ENCODE assay signal across 14 mouse cellular contexts in genomic region chr12:26877691-26878121, GRCm38 (mm10).
A peak's percentile ranks its signal among the peaks of the same experiment; 100 is the strongest.
DNase-seq lines count a peak whose midpoint lies in the region; ATAC-seq lines count a peak whose summit lies in the region.
"Had no signal": no experiment of that assay in that cellular context is flagged by ENCODE, and none has a peak within 500 bp of the region (broad histone marks: within the 10 kb centered on the region; RNA-seq: fewer than 3 reads in every experiment).

No protein-coding gene starts in this region.

- H3K4me1 ChIP-seq in embryonic facial prominence, embryonic 11.5 days (ENCODE audit: control insufficient read depth, insufficient read depth, low read length) = no peaks in the 10 kb centered on the region
- H3K4me1 ChIP-seq in embryonic facial prominence, embryonic 10.5 days = peaks cover 16% of the 10 kb centered on the region
- peaks cover 19% of the 10 kb centered on the region for H3K4me1 ChIP-seq in midbrain, embryonic 12.5 days
- H3K4me1 ChIP-seq in liver, embryonic 12.5 days = no peaks in the 10 kb centered on the region
- H3K4me1 ChIP-seq: heart, embryonic 10.5 days had no signal

- H3K27ac ChIP-seq in embryonic facial prominence, embryonic 11.5 days (replicated peaks; ENCODE audit: low read depth, low read length) = no peak overlapping the region
- no peak overlapping the region; the same call in 1 of the 2 replicates for H3K27ac ChIP-seq in embryonic facial prominence, embryonic 10.5 days (replicated peaks)
- peak overlapping the region; percentile 72 for H3K27ac ChIP-seq in midbrain, embryonic 12.5 days (replicated peaks)
- no peak overlapping the region for H3K27ac ChIP-seq in liver, embryonic 12.5 days
- H3K27ac ChIP-seq: heart, embryonic 10.5 days had no signal

- no peak overlapping the region for H3K4me2 ChIP-seq in embryonic facial prominence, embryonic 11.5 days (ENCODE audit: low read depth, low read length)
- no peak overlapping the region for H3K4me2 ChIP-seq in midbrain, embryonic 12.5 days (replicated peaks)
- H3K4me2 ChIP-seq in liver, embryonic 12.5 days = no peak overlapping the region

- no peak overlapping the region for H3K4me3 ChIP-seq in embryonic facial prominence, embryonic 11.5 days (ENCODE audit: low read depth, low read length)
- H3K4me3 ChIP-seq in embryonic facial prominence, embryonic 10.5 days = no peak overlapping the region
- H3K4me3 ChIP-seq in midbrain, embryonic 12.5 days = no peak overlapping the region
- H3K4me3 ChIP-seq in liver, embryonic 12.5 days = no peak overlapping the region
- H3K4me3 ChIP-seq: heart, embryonic 10.5 days had no signal

- H3K9ac ChIP-seq in embryonic facial prominence, embryonic 11.5 days (replicated peaks; ENCODE audit: low read length) = 0 out of 2 replicates have a peak overlapping the region, but pooled peaks have one; percentile 9
- no peak overlapping the region for H3K9ac ChIP-seq in midbrain, embryonic 12.5 days (replicated peaks)
- no peak overlapping the region for H3K9ac ChIP-seq in liver, embryonic 12.5 days

- no peaks in the 10 kb centered on the region for H3K27me3 ChIP-seq in embryonic facial prominence, embryonic 11.5 days (ENCODE audit: control insufficient read depth, insufficient read depth, low read length)
- no peaks in the 10 kb centered on the region for H3K27me3 ChIP-seq in embryonic facial prominence, embryonic 10.5 days (replicated peaks; ENCODE audit: low read depth, poor library complexity, severe bottlenecking)
- no peaks in the 10 kb centered on the region for H3K27me3 ChIP-seq in midbrain, embryonic 12.5 days
- H3K27me3 ChIP-seq in liver, embryonic 12.5 days (replicated peaks) = no peaks in the 10 kb centered on the region

- no peak for ATAC-seq in embryonic facial prominence, embryonic 11.5 days (replicated peaks; ENCODE audit: insufficient number of reproducible peaks, low FRiP score, low TSS enrichment, low read depth)
- peak; percentile 71 for ATAC-seq in midbrain, embryonic 12.5 days (ENCODE audit: low FRiP score, low read depth)
- no peak for ATAC-seq in erythroblast, adult 5-6 weeks (replicated peaks; ENCODE audit: low FRiP score, poor library complexity, severe bottlenecking)
- ATAC-seq in liver, embryonic 12.5 days = no peak
- ATAC-seq: inflammation-experienced regulatory T-cells, adult 6 months had no signal

- H3K36me3 ChIP-seq in embryonic facial prominence, embryonic 11.5 days (replicated peaks; ENCODE audit: control insufficient read depth, insufficient read depth, low read depth, low read length) = no peaks in the 10 kb centered on the region
- H3K36me3 ChIP-seq in embryonic facial prominence, embryonic 10.5 days (replicated peaks) = no peaks in the 10 kb centered on the region
- no peaks in the 10 kb centered on the region for H3K36me3 ChIP-seq in midbrain, embryonic 12.5 days
- no peaks in the 10 kb centered on the region for H3K36me3 ChIP-seq in liver, embryonic 12.5 days
- H3K36me3 ChIP-seq: heart, embryonic 10.5 days had no signal

- DNase-seq in embryonic facial prominence, embryonic 11.5 days (ENCODE audit: low spot score) = no peak
- DNase-seq in embryonic facial prominence, embryonic 10.5 days (ENCODE audit: low spot score) = no peak
- DNase-seq in right cerebral cortex, postnatal 10 days (ENCODE audit: low spot score in 2 of 2) = peak; percentile 47 to 74
- DNase-seq in right cerebral cortex, postnatal 25 days = no peak
- DNase-seq in thymus, postnatal 0 days (ENCODE audit: low spot score) = no peak
- DNase-seq: adrenal gland, adult 8-10 months; cerebellum, postnatal 36 days; lung, postnatal 36 days; thymus, postnatal 4 days had no signal

- 56% methylated on average over 2 of the region's 2 CpGs for WGBS in embryonic facial prominence, embryonic 11.5 days
- 54% methylated on average over 2 of the region's 2 CpGs for WGBS in embryonic facial prominence, embryonic 10.5 days
- 36% methylated on average over 2 of the region's 2 CpGs for WGBS in midbrain, embryonic 12.5 days
- 52% methylated on average over 2 of the region's 2 CpGs for WGBS in liver, embryonic 12.5 days (ENCODE audit: insufficient replicate concordance)

- no peaks in the 10 kb centered on the region for H3K9me3 ChIP-seq in embryonic facial prominence, embryonic 11.5 days (replicated peaks; ENCODE audit: control insufficient read depth, low read length)
- no peaks in the 10 kb centered on the region for H3K9me3 ChIP-seq in embryonic facial prominence, embryonic 10.5 days
- H3K9me3 ChIP-seq in midbrain, embryonic 12.5 days = no peaks in the 10 kb centered on the region
- no peaks in the 10 kb centered on the region for H3K9me3 ChIP-seq in liver, embryonic 12.5 days (replicated peaks)
- H3K9me3 ChIP-seq: heart, embryonic 10.5 days had no signal

Comparison
In these comparisons a context has a peak if more than half of its experiments do, and no peak if none do; other contexts are left out.
1. DNase-seq: peak in right cerebral cortex, postnatal 10 days (2 of 2); none in embryonic facial prominence, embryonic 11.5 days (single experiment), embryonic facial prominence, embryonic 10.5 days (single experiment), right cerebral cortex, postnatal 25 days (single experiment) and thymus, postnatal 0 days (single experiment).